In genomic region chr13:113614635-113615545, GRCm38 (mm10) we compare ENCODE assay signal across 8 mouse cellular contexts. TPM values are rescaled to one million over a fixed set of nuclear protein-coding genes. Genes with fewer than 3 reads are reported as not detected.
DNase-seq lines count a peak whose midpoint lies in the region; ATAC-seq lines count a peak whose summit lies in the region.

No protein-coding gene starts in this region.

- 27% methylated on average over 24 of the region's 24 CpGs for WGBS in hindbrain, embryonic 13.5 days

- no peaks in the 10 kb centered on the region for H3K36me3 ChIP-seq in hindbrain, embryonic 13.5 days

- peaks cover 77% of the 10 kb centered on the region for H3K4me1 ChIP-seq in hindbrain, embryonic 13.5 days (replicated peaks)

- peak overlapping the region; percentile 44; the same call in 1 of the 2 replicates for H3K27ac ChIP-seq in hindbrain, embryonic 13.5 days

- no peak for ATAC-seq in hindbrain, embryonic 13.5 days (ENCODE audit: low FRiP score)

- peak; percentile 83 for DNase-seq in R1 (ENCODE audit: low read depth, low spot score)
- DNase-seq in cerebellum, adult 9-10 months = peak; percentile 83
- DNase-seq in frontal cortex, postnatal 14 days (ENCODE audit: low spot score in 2 of 2) = peak; percentile 52 to 57
- DNase-seq in left cerebral cortex, adult 18-20 months (ENCODE audit: low spot score in 2 of 2) = peak; percentile 59 to 65
- DNase-seq in lung, postnatal 4 days = peak; percentile 85 to 86
- DNase-seq in right cerebral cortex, adult 2 months (ENCODE audit: low spot score in 2 of 2) = peak; percentile 72 to 77
- DNase-seq in urinary bladder, postnatal 4 days (ENCODE audit: low spot score in 2 of 2) = peak; percentile 74 to 75

- H3K27me3 ChIP-seq in hindbrain, embryonic 13.5 days = peaks cover 3% of the 10 kb centered on the region; the same call in 1 of the 2 replicates

- H3K9ac ChIP-seq in hindbrain, embryonic 13.5 days = peak overlapping the region; percentile 97

- H3K4me3 ChIP-seq in hindbrain, embryonic 13.5 days = peak overlapping the region; percentile 88

- H3K4me2 ChIP-seq in hindbrain, embryonic 13.5 days = peak overlapping the region; percentile 90

- H3K9me3 ChIP-seq in hindbrain, embryonic 13.5 days = no peaks in the 10 kb centered on the region

RNA-seq across cellular contexts. Expression of gene Snx18, which starts 3.5 kb away (rescaled TPM):
- 10.8 and 11.2 TPM in 2 replicates for polyA plus RNA-seq in hindbrain, embryonic 13.5 days (2015; fragmentation: Nextera tagmentation; extraction: Ambion mirVana)
- 10 to 100 TPM; 22.3 TPM for total RNA-seq in left cerebral cortex, adult 18-20 months (2021)

RNA-seq across cellular contexts. Expression of gene Hspb3, which starts 48.6 kb away (rescaled TPM):
- 0.35 TPM in 1 of 2 replicates, not detected in the other for polyA plus RNA-seq in hindbrain, embryonic 13.5 days (2015; fragmentation: Nextera tagmentation; extraction: Ambion mirVana)
- total RNA-seq in left cerebral cortex, adult 18-20 months (2021) = 1 to 10 TPM; 5.1 to 8.5 TPM
